Mouse (Mus musculus): ENCODE results near the gene Fam129b. TPM values are rescaled to one million over a fixed set of nuclear protein-coding genes. Genes with fewer than 3 reads are reported as not detected.
"Not testable (repeated sequence)": the region's sequence is repeated elsewhere in the genome, so short reads cannot be mapped to it uniquely, and the experiment has no call there.

The Fam129b gene
- polyA plus RNA-seq, 1 experiment, result 90.1 TPM

GRCm38 (mm10) chr2:32846101-32846804 lies 29.7 kb upstream of the Fam129b start:
- H3K4me1 ChIP-seq (ENCODE audit: control insufficient read depth, insufficient read depth, low read length), result peaks cover 4% of the 10 kb centered on the region
- H3K27ac ChIP-seq (ENCODE audit: insufficient read depth, low read depth, low read length), result peak overlapping the region; percentile 33
- TF ChIP-seq CTCF (IDR thresholded peaks at IDR 0.05; ENCODE audit: low read depth, low read length) (no peak), POLR2A (IDR thresholded peaks at IDR 0.05; ENCODE audit: borderline replicate concordance, low read depth, low read length) (no peak)
- H3K4me3 ChIP-seq (ENCODE audit: insufficient read depth, low read length), result peak overlapping the region; percentile 70

GRCm38 (mm10) chr2:32846805-32847467 lies 29.0 kb upstream of the Fam129b start, which contains the start of gene Stxbp1:
Gene Stxbp1, minus strand, starts transcription at chr2:32847245.
- Histone ChIP-seq H3K4me3 (ENCODE audit: insufficient read depth, low read length) (peak within 1 kb of the TSS; percentile 70), H3K27ac (ENCODE audit: insufficient read depth, low read depth, low read length) (peak within 1 kb of the TSS; percentile 33), H3K4me1 (ENCODE audit: control insufficient read depth, insufficient read depth, low read length) (peaks cover 2% of the 10 kb centered on the region; the same call in 1 of the 2 replicates)
- TF ChIP-seq POLR2A (IDR thresholded peaks at IDR 0.05; ENCODE audit: borderline replicate concordance, low read depth, low read length) (no peak), CTCF (IDR thresholded peaks at IDR 0.05; ENCODE audit: low read depth, low read length) (no peak)

- peak overlapping the region; percentile 25; the same call in 1 of the 2 replicates for H3K4me3 ChIP-seq (ENCODE audit: insufficient read depth, low read length)
- peaks cover 2% of the 10 kb centered on the region; the same call in 1 of the 2 replicates for H3K4me1 ChIP-seq (ENCODE audit: control insufficient read depth, insufficient read depth, low read length)
- no peak overlapping the region for H3K27ac ChIP-seq (ENCODE audit: insufficient read depth, low read depth, low read length)
- TF ChIP-seq CTCF (IDR thresholded peaks at IDR 0.05; ENCODE audit: low read depth, low read length) (no peak), POLR2A (IDR thresholded peaks at IDR 0.05; ENCODE audit: borderline replicate concordance, low read depth, low read length) (no peak)
Observed at GRCm38 (mm10) chr2:32847468-32847821, 28.5 kb upstream of the Fam129b start.

- no peak overlapping the region for H3K27ac ChIP-seq (ENCODE audit: insufficient read depth, low read depth, low read length)
- H3K4me1 ChIP-seq (ENCODE audit: control insufficient read depth, insufficient read depth, low read length), result no peaks in the 10 kb centered on the region
- TF ChIP-seq POLR2A (IDR thresholded peaks at IDR 0.05; ENCODE audit: borderline replicate concordance, low read depth, low read length) (no peak), CTCF (IDR thresholded peaks at IDR 0.05; ENCODE audit: low read depth, low read length) (no peak)
- no peak overlapping the region for H3K4me3 ChIP-seq (ENCODE audit: insufficient read depth, low read length)
Observed at GRCm38 (mm10) chr2:32852156-32852555, 23.8 kb upstream of the Fam129b start.

- H3K27ac ChIP-seq (ENCODE audit: insufficient read depth, low read depth, low read length); H3K4me3 ChIP-seq (ENCODE audit: insufficient read depth, low read length); H3K4me1 ChIP-seq (ENCODE audit: control insufficient read depth, insufficient read depth, low read length): not testable (repeated sequence)
Observed at GRCm38 (mm10) chr2:32853716-32854115, 22.2 kb upstream of the Fam129b start.

GRCm38 (mm10) chr2:32854206-32854605 lies 21.7 kb upstream of the Fam129b start:
- H3K4me3 ChIP-seq (ENCODE audit: insufficient read depth, low read length), result no peak overlapping the region
- no peak overlapping the region for H3K27ac ChIP-seq (ENCODE audit: insufficient read depth, low read depth, low read length)
- no peaks in the 10 kb centered on the region for H3K4me1 ChIP-seq (ENCODE audit: control insufficient read depth, insufficient read depth, low read length)
- peak; percentile 84 for TF ChIP-seq CTCF (IDR thresholded peaks at IDR 0.05; ENCODE audit: low read depth, low read length)
- no peak for TF ChIP-seq POLR2A (IDR thresholded peaks at IDR 0.05; ENCODE audit: borderline replicate concordance, low read depth, low read length)

- TF ChIP-seq CTCF (IDR thresholded peaks at IDR 0.05; ENCODE audit: low read depth, low read length) (no peak), POLR2A (IDR thresholded peaks at IDR 0.05; ENCODE audit: borderline replicate concordance, low read depth, low read length) (no peak)
- Histone ChIP-seq H3K27ac (ENCODE audit: insufficient read depth, low read depth, low read length) (no peak overlapping the region), H3K4me1 (ENCODE audit: control insufficient read depth, insufficient read depth, low read length) (no peaks in the 10 kb centered on the region), H3K4me3 (ENCODE audit: insufficient read depth, low read length) (no peak overlapping the region)
Observed at GRCm38 (mm10) chr2:32855046-32855785, 20.7 kb upstream of the Fam129b start.

- TF ChIP-seq POLR2A (IDR thresholded peaks at IDR 0.05; ENCODE audit: borderline replicate concordance, low read depth, low read length) (no peak), CTCF (IDR thresholded peaks at IDR 0.05; ENCODE audit: low read depth, low read length) (no peak)
- H3K4me1 ChIP-seq (ENCODE audit: control insufficient read depth, insufficient read depth, low read length), result no peaks in the 10 kb centered on the region
- no peak overlapping the region for H3K4me3 ChIP-seq (ENCODE audit: insufficient read depth, low read length)
- no peak overlapping the region for H3K27ac ChIP-seq (ENCODE audit: insufficient read depth, low read depth, low read length)
Observed at GRCm38 (mm10) chr2:32855790-32856465, 20.0 kb upstream of the Fam129b start.

- Histone ChIP-seq H3K27ac (ENCODE audit: insufficient read depth, low read depth, low read length) (no peak overlapping the region), H3K4me1 (ENCODE audit: control insufficient read depth, insufficient read depth, low read length) (peaks cover 2% of the 10 kb centered on the region), H3K4me3 (ENCODE audit: insufficient read depth, low read length) (no peak overlapping the region)
- TF ChIP-seq POLR2A (IDR thresholded peaks at IDR 0.05; ENCODE audit: borderline replicate concordance, low read depth, low read length) (no peak), CTCF (IDR thresholded peaks at IDR 0.05; ENCODE audit: low read depth, low read length) (peak; percentile 80)
Observed at GRCm38 (mm10) chr2:32857584-32857983, 18.3 kb upstream of the Fam129b start.

All from bone marrow macrophage, adult 2 months (primary cell).